Mouse (Mus musculus) embryo, embryonic 9.5 days (tissue): ENCODE measurements around the gene Fam120a.
A peak's percentile ranks its signal among the peaks of the same experiment; 100 is the strongest.

Experiments used
- DNase-seq: peaks from one replicate; pipeline ENCODE4 v3.0.0-alpha.2; 2017; ENCODE audit errors: extremely low spot score

Fam120a gene

GRCm38 (mm10) chr13:48965559-48966525 lies 2.0 kb downstream of the Fam120a start:
- peak; percentile 59 for DNase-seq

- DNase-seq: no peak
These were observed 3.0 kb downstream of the Fam120a start for GRCm38 (mm10) chr13:48964850-48965249.

GRCm38 (mm10) chr13:48963111-48963510 lies 4.7 kb downstream of the Fam120a start:
- no peak for DNase-seq

GRCm38 (mm10) chr13:48962519-48962918 lies 5.3 kb downstream of the Fam120a start:
- no peak for DNase-seq

GRCm38 (mm10) chr13:48958608-48959007 lies 9.2 kb downstream of the Fam120a start:
- no peak for DNase-seq

GRCm38 (mm10) chr13:48954825-48955224 lies 13.0 kb downstream of the Fam120a start:
- DNase-seq: no peak

- no peak for DNase-seq
These were observed 17.1 kb downstream of the Fam120a start for GRCm38 (mm10) chr13:48950600-48951241.

GRCm38 (mm10) chr13:48948951-48949350 lies 18.9 kb downstream of the Fam120a start:
- DNase-seq: no peak

- DNase-seq: no peak
These were observed 23.2 kb downstream of the Fam120a start for GRCm38 (mm10) chr13:48944571-48944970.

- no peak for DNase-seq
These were observed 25.3 kb downstream of the Fam120a start for GRCm38 (mm10) chr13:48942471-48942870.

GRCm38 (mm10) chr13:48941773-48942172 lies 26.0 kb downstream of the Fam120a start:
- no peak for DNase-seq

GRCm38 (mm10) chr13:48934597-48934996 lies 33.2 kb downstream of the Fam120a start:
- DNase-seq: no peak

- DNase-seq: no peak
These were observed 35.1 kb downstream of the Fam120a start for GRCm38 (mm10) chr13:48932692-48933091.

GRCm38 (mm10) chr13:48931687-48932086 lies 36.1 kb downstream of the Fam120a start:
- no peak for DNase-seq

- no peak for DNase-seq
These were observed 36.6 kb downstream of the Fam120a start for GRCm38 (mm10) chr13:48931232-48931631.

GRCm38 (mm10) chr13:48929535-48930110 lies 38.2 kb downstream of the Fam120a start:
- no peak for DNase-seq

- no peak for DNase-seq
These were observed 40.2 kb downstream of the Fam120a start for GRCm38 (mm10) chr13:48927609-48928008.

GRCm38 (mm10) chr13:48922712-48923111 lies 45.1 kb downstream of the Fam120a start:
- DNase-seq: no peak

GRCm38 (mm10) chr13:48921256-48921655 lies 46.6 kb downstream of the Fam120a start:
- DNase-seq: no peak

- no peak for DNase-seq
These were observed 47.9 kb downstream of the Fam120a start for GRCm38 (mm10) chr13:48919756-48920415.

- no peak for DNase-seq
These were observed 50.7 kb downstream of the Fam120a start for GRCm38 (mm10) chr13:48917113-48917599.

- no peak for DNase-seq
These were observed 54.1 kb downstream of the Fam120a start for GRCm38 (mm10) chr13:48913680-48914079.
